In the genomic region with DNA sequence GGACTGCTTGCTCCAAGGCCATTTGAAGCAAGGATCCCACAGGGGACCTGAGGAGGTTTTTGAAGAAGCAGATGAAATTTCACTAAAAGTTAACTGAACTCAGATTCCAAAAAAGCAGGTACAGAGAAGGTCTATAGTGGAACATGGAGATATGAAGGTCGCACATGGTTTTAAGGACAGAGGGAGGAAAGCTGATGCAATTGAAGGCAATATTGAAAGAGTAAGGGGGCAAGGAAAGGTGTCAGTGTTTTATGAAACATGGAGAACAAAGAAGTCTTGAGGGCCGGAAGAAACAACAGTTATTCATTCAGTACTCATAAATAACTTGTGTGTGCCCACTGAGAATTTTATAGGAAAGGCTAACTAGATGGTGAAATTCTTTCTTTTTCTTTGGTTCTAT, we compare ENCODE assay signal across 17 mouse cellular contexts.
"Had no signal": no experiment of that assay in that cellular context is flagged by ENCODE, and none has a peak within 500 bp of the region (broad histone marks: within the 10 kb centered on the region; RNA-seq: fewer than 3 reads in every experiment).

No protein-coding gene starts in this region.

- H3K27ac ChIP-seq: lung, embryonic 15.5 days; macrophage; midbrain, embryonic 13.5 days; midbrain, embryonic 15.5 days; neural tube, embryonic 13.5 days; stomach, embryonic 15.5 days; stomach, postnatal 0 days had no signal

- H3K36me3 ChIP-seq: midbrain, embryonic 15.5 days had no signal

- H3K4me3 ChIP-seq: lung, embryonic 15.5 days; megakaryocyte, embryonic 14.5 days; midbrain, embryonic 13.5 days; midbrain, embryonic 15.5 days; neural tube, embryonic 13.5 days; stomach, embryonic 15.5 days had no signal

- H3K27me3 ChIP-seq: lung, embryonic 15.5 days; megakaryocyte, embryonic 14.5 days; midbrain, embryonic 13.5 days; midbrain, embryonic 15.5 days; neural tube, embryonic 13.5 days; stomach, embryonic 15.5 days had no signal

- ATAC-seq: lung, postnatal 0 days; midbrain, embryonic 13.5 days; midbrain, embryonic 15.5 days had no signal

- H3K4me2 ChIP-seq: lung, embryonic 15.5 days; midbrain, embryonic 11.5 days; midbrain, embryonic 13.5 days; midbrain, embryonic 15.5 days; neural tube, embryonic 13.5 days; stomach, embryonic 15.5 days had no signal

- H3K9ac ChIP-seq: lung, embryonic 15.5 days; midbrain, embryonic 13.5 days; midbrain, embryonic 15.5 days; neural tube, embryonic 13.5 days; stomach, embryonic 15.5 days had no signal

- DNase-seq: lung, adult 2 months; lung, postnatal 14 days; lung, postnatal 36 days; right cerebral cortex, postnatal 14 days; thymus, adult 2 months; thymus, postnatal 25 days; thymus, postnatal 4 days had no signal

- H3K9me3 ChIP-seq: lung, embryonic 15.5 days; megakaryocyte, embryonic 14.5 days; midbrain, embryonic 13.5 days; midbrain, embryonic 15.5 days; neural tube, embryonic 13.5 days; stomach, embryonic 15.5 days had no signal
